Mouse (Mus musculus): ENCODE measurements around the gene Atp6v0a1. TPM values are rescaled to one million over a fixed set of nuclear protein-coding genes. Genes with fewer than 3 reads are reported as not detected.

The Atp6v0a1 gene
- total and polyA plus RNA-seq, 3 experiments = 14.1 to 63.4 (median 36.1) TPM

- Histone ChIP-seq H3K27ac (ENCODE audit: insufficient read depth, low read depth) (no peak overlapping the region), H3K4me1 (ENCODE audit: control insufficient read depth in 1 of 2, insufficient read depth in 2 of 2) (no peaks in the 10 kb centered on the region), H3K79me2 (replicated peaks; ENCODE audit: control insufficient read depth, extremely low read depth, insufficient read depth, poor library complexity, severe bottlenecking) (no peaks in the 10 kb centered on the region), H3K36me3 (replicated peaks in 1 of 2; ENCODE audit: control insufficient read depth in 1 of 2, insufficient read depth in 1 of 2, low read length in 1 of 2) (peaks cover 76 to 96% of the 10 kb centered on the region in 2 experiments), H3K27me3 (replicated peaks) (no peaks in the 10 kb centered on the region), H3K4me3 (replicated peaks in 1 of 3; ENCODE audit: low read depth in 2 of 3, low read length in 2 of 3, poor library complexity in 1 of 3) (no peak overlapping the region), H3K9ac (ENCODE audit: insufficient read depth, low read depth) (no peak overlapping the region), H3K9me3 (replicated peaks; ENCODE audit: low read length) (no peaks in the 10 kb centered on the region), H3K4me2 (ENCODE audit: insufficient read depth, low read depth, poor library complexity, severe bottlenecking) (no peak overlapping the region)
- in situ Hi-C loops (cut with MboI; ENCODE audit: low pct_ligation_motif_present, low pct_unique_long_range_greater_than_20kb, low sequenced_read_pairs) = no loop called here
- TF ChIP-seq SMC3 (IDR thresholded peaks at IDR 0.05; ENCODE audit: low read depth, low read length) (no peak), MAX (IDR thresholded peaks at IDR 0.05; ENCODE audit: low read length) (no peak), USF2 (conservative IDR thresholded peaks at IDR 0.05; ENCODE audit: low read depth, low read length) (no peak), SIN3A (IDR thresholded peaks at IDR 0.05; ENCODE audit: low read length) (no peak), RCOR1 (conservative IDR thresholded peaks at IDR 0.05; ENCODE audit: low read depth, low read length) (no peak), MYC (IDR thresholded peaks at IDR 0.05; ENCODE audit: low read depth, low read length) (no peak), GABPA (IDR thresholded peaks at IDR 0.05; ENCODE audit: insufficient replicate concordance, low read depth, low read length) (no peak), CHD1 (IDR thresholded peaks at IDR 0.05; ENCODE audit: low read depth, low read length) (no peak), ZKSCAN1 (IDR thresholded peaks at IDR 0.05; ENCODE audit: borderline replicate concordance, low read depth, low read length) (no peak), MAFK (IDR thresholded peaks at IDR 0.05; ENCODE audit: insufficient replicate concordance, low read length) (no peak), MXI1 (IDR thresholded peaks at IDR 0.05; ENCODE audit: low read depth, low read length) (no peak), USF1 (IDR thresholded peaks at IDR 0.05; ENCODE audit: low read depth, low read length) (no peak)
- dilution Hi-C loops (cut with MboI; ENCODE audit: extremely low pct_ligation_motif_present, extremely low pct_unique_long_range_greater_than_20kb, low sequenced_read_pairs) = no loop called here
- DNase-seq (ENCODE audit: extremely low read depth) = no peak
Observed at GRCm38 (mm10) chr11:101037795-101038194, 28.5 kb downstream of the Atp6v0a1 start.

- no peak for DNase-seq (ENCODE audit: extremely low read depth)
- H3K36me3 ChIP-seq (replicated peaks in 1 of 2; ENCODE audit: control insufficient read depth in 1 of 2, insufficient read depth in 1 of 2, low read length in 1 of 2) = peaks cover 87 to 99% of the 10 kb centered on the region in 2 experiments
- in situ Hi-C loops (cut with MboI; ENCODE audit: low pct_ligation_motif_present, low pct_unique_long_range_greater_than_20kb, low sequenced_read_pairs) (no loop called here), dilution Hi-C loops (cut with MboI; ENCODE audit: extremely low pct_ligation_motif_present, extremely low pct_unique_long_range_greater_than_20kb, low sequenced_read_pairs) (no loop called here)
- no peaks in the 10 kb centered on the region for H3K9me3 ChIP-seq (replicated peaks; ENCODE audit: low read length)
- no peak overlapping the region for H3K9ac ChIP-seq (ENCODE audit: insufficient read depth, low read depth)
- H3K4me1 ChIP-seq (ENCODE audit: control insufficient read depth in 1 of 2, insufficient read depth in 2 of 2) = no peaks in the 10 kb centered on the region
- no peak overlapping the region for H3K4me3 ChIP-seq (replicated peaks in 1 of 3; ENCODE audit: low read depth in 2 of 3, low read length in 2 of 3, poor library complexity in 1 of 3)
- no peaks in the 10 kb centered on the region for H3K27me3 ChIP-seq (replicated peaks)
- H3K79me2 ChIP-seq (replicated peaks; ENCODE audit: control insufficient read depth, extremely low read depth, insufficient read depth, poor library complexity, severe bottlenecking) = no peaks in the 10 kb centered on the region
- TF ChIP-seq MAZ (IDR thresholded peaks at IDR 0.05; ENCODE audit: low read depth, low read length) (no peak), MAX (IDR thresholded peaks at IDR 0.05; ENCODE audit: low read length) (no peak), HCFC1 (IDR thresholded peaks at IDR 0.05; ENCODE audit: low read depth, low read length) (no peak), E2F4 (IDR thresholded peaks at IDR 0.05; ENCODE audit: insufficient replicate concordance, low read depth, low read length) (no peak), POLR2A (IDR thresholded peaks at IDR 0.05; ENCODE audit: low read depth, low read length) (no peak), UBTF (IDR thresholded peaks at IDR 0.05; ENCODE audit: low read depth, low read length) (no peak), MEF2A (IDR thresholded peaks at IDR 0.05; ENCODE audit: borderline replicate concordance, low read depth, low read length) (no peak), SIN3A (IDR thresholded peaks at IDR 0.05; ENCODE audit: low read length) (no peak), JUN (IDR thresholded peaks at IDR 0.05; ENCODE audit: insufficient read depth, low read depth, low read length) (no peak), RCOR1 (conservative IDR thresholded peaks at IDR 0.05; ENCODE audit: low read depth, low read length) (no peak)
- no peak overlapping the region for H3K27ac ChIP-seq (ENCODE audit: insufficient read depth, low read depth)
- no peak overlapping the region for H3K4me2 ChIP-seq (ENCODE audit: insufficient read depth, low read depth, poor library complexity, severe bottlenecking)
Observed at GRCm38 (mm10) chr11:101045826-101046225, 36.6 kb downstream of the Atp6v0a1 start.

Measured in CH12.LX (cell line).